Mouse (Mus musculus) kidney, embryonic 16.5 days (tissue): ENCODE measurements around the gene Glis3. TPM values are rescaled to one million over a fixed set of nuclear protein-coding genes. Genes with fewer than 3 reads are reported as not detected.

Experiments used
- ATAC-seq: fragments of 200-750 bp; cut with Nextera tagmentation; 2 replicates; pipeline ENCODE4 v1.8.0; 2017; ENCODE audit warnings: moderate TSS enrichment; ENCODE audit not compliant: low FRiP score, low TSS enrichment
- H3K27ac ChIP-seq: fragments of 300-500 bp; sonication (generic); 2 replicates; pipeline ENCODE4 v1.5.1; 2014; ENCODE audit warnings: low read length
- H3K27me3 ChIP-seq: fragments of 300-500 bp; sonication (generic); 2 replicates; pipeline ENCODE4 v1.6.1; 2014; ENCODE audit warnings: low read length, control low read depth, mixed read lengths; ENCODE audit not compliant: insufficient read depth
- H3K36me3 ChIP-seq: fragments of 300-500 bp; sonication (generic); 2 replicates; pipeline ENCODE4 v1.6.1; 2014; ENCODE audit warnings: low read length, control low read depth, mixed read lengths; ENCODE audit not compliant: insufficient read depth
- H3K4me1 ChIP-seq: fragments of 300-500 bp; sonication (generic); 2 replicates; pipeline ENCODE4 v1.6.1; 2014; ENCODE audit warnings: low read length, control low read depth, mixed read lengths; ENCODE audit not compliant: insufficient read depth
- H3K4me2 ChIP-seq: fragments of 300-500 bp; sonication (generic); replicated peaks from 2 replicates; pipeline ENCODE4 v1.6.1; 2014; ENCODE audit warnings: low read depth, low read length
- H3K4me3 ChIP-seq: fragments of 300-500 bp; sonication (generic); 2 replicates; pipeline ENCODE4 v1.5.1; 2014; ENCODE audit warnings: mild to moderate bottlenecking, low read length
- H3K9ac ChIP-seq: fragments of 300-500 bp; sonication (generic); replicated peaks from 2 replicates; pipeline ENCODE4 v1.6.1; 2014; ENCODE audit warnings: low read length
- H3K9me3 ChIP-seq: fragments of 300-500 bp; sonication (generic); 2 replicates; pipeline ENCODE4 v1.6.1; 2016; ENCODE audit warnings: low read length, control low read depth
- WGBS: fragments of 180-500 bp; shearing (Covaris S2); extraction: QIAGEN DNeasy Blood & Tissue Kit; methylation state at CpG from one replicate; pipeline ENCODE4 v1.1.7; 2014; 5-methylcytosine and 5-hydroxymethylcytosine counted together
- polyA plus RNA-seq: library from polyadenylated mRNA; unstranded; fragments of >200 nt; fragmentation: Nextera tagmentation; extraction: Ambion mirVana; gene quantifications from 2 replicates; pipeline ENCODE4 v1.2.1, GENCODE M21; 2015

The Glis3 gene
- polyA plus RNA-seq, 1 experiment from 2014 or later = 9.0 TPM

DNA sequence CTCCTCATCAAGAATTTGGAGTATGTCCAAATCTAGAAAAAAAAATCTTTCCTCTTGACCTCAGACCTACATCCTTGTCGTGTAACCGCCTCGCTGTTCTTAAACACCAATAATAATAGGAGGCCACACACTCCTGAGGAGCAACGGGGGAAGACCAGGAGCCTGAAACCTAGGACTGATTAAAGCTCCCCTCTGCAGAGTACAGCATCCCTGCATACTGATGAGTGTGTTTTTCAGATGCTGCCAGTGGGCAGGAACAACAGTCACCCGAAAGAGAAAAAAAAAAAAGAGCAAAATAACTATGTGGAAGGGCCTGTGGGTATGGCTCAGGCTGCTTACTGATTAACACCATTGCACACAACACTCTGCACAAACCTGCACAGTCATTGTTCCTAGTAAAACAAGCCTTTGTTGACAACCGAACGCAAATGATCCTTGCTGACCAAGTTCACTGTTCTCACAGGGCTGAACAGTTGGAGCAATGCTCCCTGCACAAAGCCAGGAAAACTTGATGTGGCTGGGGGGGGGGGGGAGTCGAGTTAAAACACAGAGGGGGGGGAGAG is 43.8 kb downstream of the Glis3 start:
- Histone ChIP-seq H3K27me3 (no peaks in the 10 kb centered on the region), H3K4me2 (peak overlapping the region; percentile 12; the same call in 1 of the 2 replicates), H3K27ac (peak overlapping the region; percentile 76), H3K9me3 (no peaks in the 10 kb centered on the region), H3K4me1 (peaks cover 18% of the 10 kb centered on the region), H3K36me3 (no peaks in the 10 kb centered on the region), H3K4me3 (no peak overlapping the region), H3K9ac (0 out of 2 replicates have a peak overlapping the region, but pooled peaks have one; percentile 26)
- WGBS = 30% methylated on average over 7 of the region's 8 CpGs
- peak; percentile 80 for ATAC-seq

DNA sequence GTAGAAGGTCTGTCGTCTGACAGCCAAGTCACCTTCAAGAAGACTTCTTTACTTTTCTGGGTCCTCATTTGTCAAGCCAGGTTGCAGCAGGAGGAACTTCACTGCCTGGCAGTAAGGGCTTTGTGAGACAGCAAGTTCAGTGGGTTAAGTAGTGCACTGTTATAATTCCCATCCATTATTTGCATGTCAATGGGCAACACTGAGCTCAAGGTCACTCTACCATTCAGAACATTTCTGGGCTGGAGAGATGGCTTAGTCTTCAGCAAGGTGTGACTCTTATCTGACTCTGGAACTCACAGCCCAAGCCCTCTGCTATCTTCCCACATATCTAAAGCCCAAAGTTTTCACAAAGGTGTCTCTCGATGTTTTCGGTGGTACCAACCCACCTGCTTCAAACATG is 44.9 kb downstream of the Glis3 start:
- Histone ChIP-seq H3K9me3 (no peaks in the 10 kb centered on the region), H3K4me2 (no peak overlapping the region), H3K27me3 (no peaks in the 10 kb centered on the region), H3K9ac (no peak overlapping the region), H3K27ac (no peak overlapping the region), H3K4me1 (peaks cover 17% of the 10 kb centered on the region), H3K4me3 (no peak overlapping the region), H3K36me3 (no peaks in the 10 kb centered on the region)
- no peak for ATAC-seq
- 97% methylated on average over 3 of the region's 3 CpGs for WGBS

DNA sequence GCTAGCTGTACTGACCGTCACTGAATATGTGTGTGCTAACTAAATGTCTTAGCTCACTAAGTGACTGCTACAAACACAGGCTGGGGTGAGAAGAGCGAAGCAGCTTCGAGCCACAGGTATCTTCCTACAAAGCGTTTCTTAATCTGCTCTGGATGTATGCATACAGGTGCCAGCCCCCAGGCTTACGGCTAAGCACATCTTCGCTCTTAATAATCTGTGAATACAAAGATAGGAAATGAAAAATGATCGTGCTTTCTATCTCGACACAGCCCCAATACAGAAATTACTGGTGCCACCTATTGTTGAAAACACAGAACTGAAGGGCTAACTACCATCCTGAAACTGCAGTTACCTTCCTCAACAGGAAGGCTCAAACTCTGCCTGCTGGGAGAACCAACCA is 51.5 kb downstream of the Glis3 start:
- no peak overlapping the region for H3K4me2 ChIP-seq
- WGBS = 59% methylated on average over 8 of the region's 8 CpGs
- H3K4me3 ChIP-seq = no peak overlapping the region
- H3K4me1 ChIP-seq = peaks cover 8% of the 10 kb centered on the region; the same call in 1 of the 2 replicates
- 0 out of 2 replicates have a peak overlapping the region, but pooled peaks have one; percentile 29 for H3K27ac ChIP-seq
- no peaks in the 10 kb centered on the region for H3K27me3 ChIP-seq
- ATAC-seq = no peak
- H3K9ac ChIP-seq = no peak overlapping the region
- no peaks in the 10 kb centered on the region for H3K9me3 ChIP-seq
- H3K36me3 ChIP-seq = no peaks in the 10 kb centered on the region

DNA sequence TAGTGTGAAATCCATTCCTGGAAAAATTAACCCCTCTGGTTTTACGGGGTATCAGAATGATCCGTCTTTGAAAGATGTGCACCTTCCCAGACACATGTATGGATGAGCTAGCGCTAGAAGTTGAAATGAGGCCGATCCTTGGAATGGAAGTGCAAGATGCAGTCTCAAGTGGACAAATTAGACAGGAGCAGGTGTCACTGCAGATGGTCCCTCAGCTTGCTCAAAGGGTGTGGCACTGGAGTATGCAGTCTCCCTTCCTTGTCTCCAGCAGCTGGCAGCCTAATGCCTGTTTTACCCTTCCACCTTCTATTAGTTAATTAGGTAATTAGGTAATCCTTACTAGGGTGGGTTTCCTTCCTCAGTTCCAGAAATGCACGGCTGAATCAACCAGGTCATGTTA is 53.7 kb downstream of the Glis3 start:
- Histone ChIP-seq H3K27ac (no peak overlapping the region), H3K36me3 (no peaks in the 10 kb centered on the region), H3K4me2 (no peak overlapping the region), H3K9me3 (no peaks in the 10 kb centered on the region), H3K27me3 (no peaks in the 10 kb centered on the region), H3K4me3 (no peak overlapping the region), H3K9ac (no peak overlapping the region), H3K4me1 (peaks cover 15% of the 10 kb centered on the region; the same call in 1 of the 2 replicates)
- 89% methylated on average over 5 of the region's 5 CpGs for WGBS
- ATAC-seq = no peak

- no peak overlapping the region for H3K4me2 ChIP-seq
- 51% methylated on average over 1 of the region's 1 CpGs for WGBS
Observed at GRCm38 (mm10) chr19:28624571-28624970, 55.3 kb downstream of the Glis3 start.

DNA sequence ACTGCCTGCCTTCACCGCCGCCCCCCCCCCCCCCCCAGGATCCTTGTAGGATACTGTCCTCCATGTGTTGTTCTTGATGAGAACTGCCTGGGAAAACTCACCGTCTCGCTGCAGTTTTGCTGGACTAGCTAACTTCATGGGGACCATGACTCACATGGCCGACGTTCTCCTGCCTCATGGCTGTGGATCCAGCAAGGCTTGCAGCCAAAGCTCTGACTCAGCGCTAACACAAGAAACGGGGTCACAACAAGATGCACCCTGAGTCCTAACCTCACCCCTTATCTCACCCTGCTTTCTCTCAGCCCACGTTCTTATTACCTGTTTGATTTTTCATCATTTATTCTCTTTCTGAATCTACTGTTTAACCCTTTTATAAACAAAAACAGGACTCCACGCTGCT is 56.2 kb downstream of the Glis3 start:
- ATAC-seq = no peak
- H3K36me3 ChIP-seq = no peaks in the 10 kb centered on the region
- H3K9me3 ChIP-seq = no peaks in the 10 kb centered on the region
- 81% methylated on average over 10 of the region's 10 CpGs for WGBS
- no peak overlapping the region for H3K4me2 ChIP-seq
- no peaks in the 10 kb centered on the region for H3K27me3 ChIP-seq
- peaks cover 11% of the 10 kb centered on the region; the same call in 1 of the 2 replicates for H3K4me1 ChIP-seq
- no peak overlapping the region for H3K4me3 ChIP-seq
- no peak overlapping the region for H3K27ac ChIP-seq
- no peak overlapping the region for H3K9ac ChIP-seq

More at GRCm38 (mm10) chr19:28624571-28624970, 55.3 kb downstream of the Glis3 start:
- H3K4me1 ChIP-seq = peaks cover 11% of the 10 kb centered on the region; the same call in 1 of the 2 replicates
- H3K4me3 ChIP-seq = no peak overlapping the region
- H3K27me3 ChIP-seq = no peaks in the 10 kb centered on the region
- no peaks in the 10 kb centered on the region for H3K36me3 ChIP-seq
- no peak overlapping the region for H3K9ac ChIP-seq
- no peak for ATAC-seq
- no peaks in the 10 kb centered on the region for H3K9me3 ChIP-seq
- H3K27ac ChIP-seq = no peak overlapping the region

DNA sequence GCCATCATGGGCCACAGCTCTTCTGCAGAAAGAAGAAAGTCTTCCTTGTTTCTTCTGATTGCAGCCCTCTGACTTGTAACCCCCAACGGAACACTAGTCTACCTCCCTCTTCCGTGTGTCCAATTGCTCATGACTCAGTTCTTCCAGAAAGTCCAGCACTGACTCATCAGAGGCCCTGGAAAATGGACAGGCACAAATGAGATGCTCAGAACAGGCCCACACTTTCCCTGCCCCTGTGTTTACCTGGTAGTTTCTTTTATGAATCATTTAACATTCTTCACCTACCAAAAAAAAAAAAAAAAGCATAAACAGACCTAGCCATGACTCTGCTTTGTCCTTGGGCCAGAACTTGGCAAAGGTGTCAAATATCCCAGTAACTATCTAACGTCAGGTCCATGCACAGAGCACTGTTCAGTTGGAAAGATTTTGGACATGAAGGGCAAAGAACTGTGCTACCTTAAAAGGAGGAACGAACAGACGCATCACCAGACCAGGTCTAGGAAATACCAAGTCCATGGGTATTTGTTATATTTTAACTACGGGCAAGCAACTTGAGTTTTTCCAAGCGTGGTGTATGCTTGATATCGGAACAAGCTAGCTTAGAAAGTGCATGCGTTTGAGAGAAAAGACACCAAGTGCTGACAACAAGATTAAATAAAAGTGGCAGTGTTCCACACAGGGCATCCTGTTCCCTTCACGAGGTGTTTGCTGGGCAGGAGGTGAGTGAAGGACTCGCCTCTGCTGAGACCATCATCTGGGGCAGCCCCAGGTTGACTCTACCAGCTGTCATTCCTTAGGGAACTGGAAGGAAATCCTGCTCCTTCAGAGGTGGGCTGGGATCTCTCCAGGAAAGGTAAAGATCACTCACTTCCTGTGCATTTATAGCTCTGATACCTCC is 58.0 kb downstream of the Glis3 start:
- Histone ChIP-seq H3K27me3 (no peaks in the 10 kb centered on the region), H3K27ac (peak overlapping the region; percentile 71), H3K9me3 (no peaks in the 10 kb centered on the region), H3K9ac (no peak overlapping the region), H3K36me3 (no peaks in the 10 kb centered on the region), H3K4me3 (no peak overlapping the region), H3K4me1 (peaks cover 7% of the 10 kb centered on the region; the same call in 1 of the 2 replicates), H3K4me2 (no peak overlapping the region)
- peak; percentile 49 for ATAC-seq
- 75% methylated on average over 11 of the region's 11 CpGs for WGBS

DNA sequence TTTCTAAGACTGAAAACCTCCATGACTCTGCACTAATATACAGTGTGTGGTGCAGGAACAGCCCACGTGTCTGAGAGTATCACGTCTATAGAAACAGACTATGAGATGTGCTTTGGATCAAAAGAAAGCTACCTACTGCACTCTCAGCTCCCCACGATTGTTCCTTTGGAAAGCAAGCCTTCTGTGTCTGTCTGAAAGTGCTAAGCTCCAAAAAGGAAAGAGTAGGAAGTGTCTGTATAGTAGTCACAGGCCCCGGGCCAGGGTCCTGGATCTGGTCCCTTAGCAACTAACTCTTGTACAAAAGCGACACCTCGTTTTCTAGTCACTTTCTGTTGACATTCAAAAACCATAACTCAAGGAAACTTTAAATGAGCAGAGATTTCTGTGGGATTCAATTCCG is 62.1 kb downstream of the Glis3 start:
- Histone ChIP-seq H3K9ac (no peak overlapping the region), H3K36me3 (no peaks in the 10 kb centered on the region), H3K27ac (no peak overlapping the region), H3K27me3 (no peaks in the 10 kb centered on the region), H3K4me3 (no peak overlapping the region), H3K9me3 (no peaks in the 10 kb centered on the region), H3K4me1 (peaks cover 7% of the 10 kb centered on the region; the same call in 1 of the 2 replicates), H3K4me2 (no peak overlapping the region)
- 83% methylated on average over 7 of the region's 7 CpGs for WGBS
- no peak for ATAC-seq

DNA sequence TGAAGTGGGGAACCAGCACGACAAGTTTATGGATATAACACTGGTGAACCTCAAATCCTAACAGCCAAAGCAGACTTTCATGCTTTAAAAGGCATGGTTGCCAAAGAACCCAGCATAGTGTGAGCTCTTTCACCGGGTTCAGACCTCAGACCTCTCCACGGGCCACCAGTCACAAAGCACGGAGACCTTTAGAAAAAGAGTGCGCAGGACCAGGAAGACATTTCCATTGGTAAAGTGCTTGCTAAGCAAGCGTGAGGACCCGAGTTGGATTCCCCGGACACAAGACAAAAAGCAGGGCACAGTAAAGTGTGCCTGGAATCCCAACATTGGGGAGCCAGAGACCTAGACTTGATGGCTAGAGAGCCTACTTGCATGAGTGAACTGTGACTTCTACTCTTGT is 62.7 kb downstream of the Glis3 start:
- no peak overlapping the region for H3K4me2 ChIP-seq
- H3K9me3 ChIP-seq = no peaks in the 10 kb centered on the region
- H3K4me3 ChIP-seq = no peak overlapping the region
- H3K9ac ChIP-seq = no peak overlapping the region
- ATAC-seq = no peak
- H3K4me1 ChIP-seq = peaks cover 7% of the 10 kb centered on the region; the same call in 1 of the 2 replicates
- no peaks in the 10 kb centered on the region for H3K27me3 ChIP-seq
- no peak overlapping the region for H3K27ac ChIP-seq
- 79% methylated on average over 8 of the region's 8 CpGs for WGBS
- H3K36me3 ChIP-seq = no peaks in the 10 kb centered on the region

DNA sequence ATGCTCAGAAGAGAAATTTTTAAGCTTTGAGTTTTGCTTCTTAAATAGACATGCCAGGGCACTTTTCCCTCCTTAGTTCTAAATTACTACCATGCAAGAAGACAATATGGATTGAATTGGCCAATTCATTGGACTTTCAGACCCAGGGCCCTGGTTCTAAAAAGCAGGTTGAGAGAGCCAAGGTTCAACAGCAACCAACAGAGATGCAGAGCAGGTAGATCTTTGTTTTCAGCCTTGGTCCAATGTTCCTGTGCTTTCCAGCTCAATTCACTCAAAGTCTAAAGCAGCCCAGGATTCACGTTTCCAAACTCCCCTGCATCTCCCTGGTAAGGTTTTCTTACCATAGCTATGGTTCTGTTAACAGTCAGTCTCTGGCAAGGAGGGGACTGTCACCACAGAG is 63.4 kb downstream of the Glis3 start:
- Histone ChIP-seq H3K27ac (no peak overlapping the region), H3K36me3 (no peaks in the 10 kb centered on the region), H3K4me2 (no peak overlapping the region), H3K9ac (no peak overlapping the region), H3K4me1 (peaks cover 3% of the 10 kb centered on the region; the same call in 1 of the 2 replicates), H3K27me3 (no peaks in the 10 kb centered on the region), H3K9me3 (no peaks in the 10 kb centered on the region), H3K4me3 (no peak overlapping the region)
- 49% methylated on average over 1 of the region's 1 CpGs for WGBS
- no peak for ATAC-seq
